ENCODE assay signal across 11 mouse cellular contexts in genomic region chr17:25841117-25841880, GRCm38 (mm10). TPM values are rescaled to one million over a fixed set of nuclear protein-coding genes. Genes with fewer than 3 reads are reported as not detected.
DNase-seq lines count a peak whose midpoint lies in the region; ATAC-seq and TF ChIP-seq lines count a peak whose summit lies in the region.
"Had no signal": no experiment of that assay in that cellular context is flagged by ENCODE, and none has a peak within 500 bp of the region (broad histone marks: within the 10 kb centered on the region; RNA-seq: fewer than 3 reads in every experiment).

TSS of gene Gm20683 (minus strand) at chr17:25841763.

- DNase-seq in cerebellum, adult 2 months: no peak
- no peak for DNase-seq in cerebellum, adult 11 months
- DNase-seq in kidney, adult 2 months: no peak
- DNase-seq in urinary bladder, adult 2 months (ENCODE audit: low spot score): no peak
- DNase-seq in urinary bladder, postnatal 10 days (ENCODE audit: low spot score): no peak
- no peak for DNase-seq in ovary, postnatal 14 days (ENCODE audit: low spot score)
- DNase-seq in urinary bladder, postnatal 36 days (ENCODE audit: low spot score in 2 of 2): no peak
- DNase-seq: B cell, adult 2 months; kidney, adult 11 months had no signal

- no peak within 1 kb of the TSS for H3K9ac ChIP-seq in kidney, embryonic 16.5 days (replicated peaks; ENCODE audit: low read length)

- H3K36me3 ChIP-seq in kidney, adult 2 months (ENCODE audit: control insufficient read depth, insufficient read depth, low read length): no peaks in the 10 kb centered on the region; the same call in 1 of the 2 replicates
- H3K36me3 ChIP-seq in kidney, embryonic 16.5 days (ENCODE audit: insufficient read depth, low read length): peaks cover 50% of the 10 kb centered on the region

- no peak within 1 kb of the TSS for H3K27ac ChIP-seq in cerebellum, adult 2 months (ENCODE audit: insufficient read depth, low read length)
- H3K27ac ChIP-seq in kidney, adult 2 months (ENCODE audit: insufficient read depth, low read depth, low read length): no peak within 1 kb of the TSS
- H3K27ac ChIP-seq in kidney, embryonic 16.5 days (ENCODE audit: low read length): no peak within 1 kb of the TSS
- H3K27ac ChIP-seq: embryonic facial prominence, embryonic 12.5 days had no signal

- no peak within 1 kb of the TSS for H3K4me3 ChIP-seq in cerebellum, adult 2 months (replicated peaks; ENCODE audit: insufficient read depth, low read depth, low read length)
- no peak within 1 kb of the TSS for H3K4me3 ChIP-seq in kidney, adult 2 months (ENCODE audit: insufficient read depth, low read depth, low read length)
- H3K4me3 ChIP-seq in kidney, embryonic 16.5 days (ENCODE audit: low read length): no peak within 1 kb of the TSS

- no peaks in the 10 kb centered on the region for H3K27me3 ChIP-seq in cerebellum, adult 2 months (ENCODE audit: control insufficient read depth, insufficient read depth, low read length)
- H3K27me3 ChIP-seq in kidney, adult 2 months (replicated peaks; ENCODE audit: control insufficient read depth, insufficient read depth, low read length): no peaks in the 10 kb centered on the region
- no peaks in the 10 kb centered on the region for H3K27me3 ChIP-seq in kidney, embryonic 16.5 days (ENCODE audit: insufficient read depth, low read length)
- H3K27me3 ChIP-seq: embryonic facial prominence, embryonic 12.5 days had no signal

- H3K4me1 ChIP-seq in cerebellum, adult 2 months (ENCODE audit: control insufficient read depth, insufficient read depth, low read length): peaks cover 19% of the 10 kb centered on the region
- H3K4me1 ChIP-seq in kidney, adult 2 months (ENCODE audit: control insufficient read depth, insufficient read depth, low read length): peaks cover 25% of the 10 kb centered on the region
- H3K4me1 ChIP-seq in kidney, embryonic 16.5 days (ENCODE audit: insufficient read depth, low read length): peaks cover 33% of the 10 kb centered on the region

- TF ChIP-seq CTCF in cerebellum, adult 2 months (IDR thresholded peaks at IDR 0.05; ENCODE audit: borderline replicate concordance, insufficient read depth, low read depth, low read length): no peak
- TF ChIP-seq CTCF in kidney, adult 2 months (conservative IDR thresholded peaks at IDR 0.05; ENCODE audit: insufficient read depth, insufficient read length, low read depth, low read length): no peak

- no peak for ATAC-seq in kidney, embryonic 16.5 days (ENCODE audit: low FRiP score, low TSS enrichment)

- H3K4me2 ChIP-seq in kidney, embryonic 16.5 days (replicated peaks; ENCODE audit: low read depth, low read length): no peak within 1 kb of the TSS

- WGBS in cerebellum, adult 2 months: 93% methylated on average over 22 of the region's 22 CpGs
- 88% methylated on average over 22 of the region's 22 CpGs for WGBS in kidney, adult 2 months
- WGBS in kidney, embryonic 16.5 days: 92% methylated on average over 22 of the region's 22 CpGs

- TF ChIP-seq POLR2A in cerebellum, adult 2 months (IDR thresholded peaks at IDR 0.05; ENCODE audit: borderline replicate concordance, insufficient read depth, low read length): no peak
- no peak for TF ChIP-seq POLR2A in kidney, adult 2 months (IDR thresholded peaks at IDR 0.05; ENCODE audit: low read depth, low read length)

- no peaks in the 10 kb centered on the region for H3K9me3 ChIP-seq in kidney, embryonic 16.5 days (ENCODE audit: low read length)
- H3K9me3 ChIP-seq: embryonic facial prominence, embryonic 12.5 days had no signal

RNA-seq across cellular contexts. Expression of gene Gm20683, which starts in this region (rescaled TPM):
- polyA plus RNA-seq in cerebellum, adult 2 months (2012; rRNA removed): 42.9 and 45.9 TPM in 2 replicates
- polyA plus RNA-seq in kidney, adult 2 months (2012; rRNA removed): 26.3 and 50.3 TPM in 2 replicates
- polyA plus RNA-seq in kidney, embryonic 16.5 days (2015; fragmentation: Nextera tagmentation; extraction: Ambion mirVana): 4.0 and 4.3 TPM in 2 replicates
- polyA plus RNA-seq in urinary bladder, adult 2 months (2012; rRNA removed): 16.8 and 20.6 TPM in 2 replicates
